Mouse (Mus musculus): Measurements from ENCODE around the gene Dntt. TPM values are rescaled to one million over a fixed set of nuclear protein-coding genes. Genes with fewer than 3 reads are reported as not detected.

Gene Dntt
- polyA plus RNA-seq, 1 experiment from 2014 or later, result not detected

GRCm38 (mm10) chr19:41053530-41053929 lies 24.5 kb downstream of the Dntt start:
- Histone ChIP-seq H3K36me3 (ENCODE audit: control insufficient read depth, insufficient read depth, low read length) (no peaks in the 10 kb centered on the region), H3K9me3 (ENCODE audit: control insufficient read depth, low read length) (no peaks in the 10 kb centered on the region), H3K4me3 (ENCODE audit: low read depth, low read length) (no peak overlapping the region), H3K4me2 (replicated peaks; ENCODE audit: low read depth) (no peak overlapping the region), H3K27me3 (ENCODE audit: control insufficient read depth, insufficient read depth, low read length) (no peaks in the 10 kb centered on the region), H3K9ac (ENCODE audit: low read length) (no peak overlapping the region), H3K27ac (replicated peaks) (no peak overlapping the region), H3K4me1 (replicated peaks; ENCODE audit: control insufficient read depth, insufficient read depth) (no peaks in the 10 kb centered on the region)
- ATAC-seq (ENCODE audit: low FRiP score, low TSS enrichment) (no peak), DNase-seq (ENCODE audit: low spot score) (peak; percentile 43)
- WGBS, result 39% methylated on average over 10 of the region's 10 CpGs
- peak; percentile 65 for TF ChIP-seq CTCF (IDR thresholded peaks at IDR 0.05; ENCODE audit: low read depth)
- no peak for TF ChIP-seq EP300 (optimal IDR thresholded peaks at IDR 0.05)

- 52% methylated on average over 4 of the region's 4 CpGs for WGBS
- no peak for DNase-seq (ENCODE audit: low spot score)
- Histone ChIP-seq H3K36me3 (ENCODE audit: control insufficient read depth, insufficient read depth, low read length) (no peaks in the 10 kb centered on the region), H3K4me3 (ENCODE audit: low read depth, low read length) (no peak overlapping the region), H3K4me1 (replicated peaks; ENCODE audit: control insufficient read depth, insufficient read depth) (no peaks in the 10 kb centered on the region), H3K27me3 (ENCODE audit: control insufficient read depth, insufficient read depth, low read length) (no peaks in the 10 kb centered on the region), H3K9me3 (ENCODE audit: control insufficient read depth, low read length) (no peaks in the 10 kb centered on the region), H3K27ac (replicated peaks) (no peak overlapping the region), H3K4me2 (replicated peaks; ENCODE audit: low read depth) (no peak overlapping the region), H3K9ac (ENCODE audit: low read length) (no peak overlapping the region)
- no peak for ATAC-seq (ENCODE audit: low FRiP score, low TSS enrichment)
- TF ChIP-seq EP300 (optimal IDR thresholded peaks at IDR 0.05) (no peak), CTCF (IDR thresholded peaks at IDR 0.05; ENCODE audit: low read depth) (no peak)
Observed at GRCm38 (mm10) chr19:41054702-41055101, 25.6 kb downstream of the Dntt start.

GRCm38 (mm10) chr19:41071500-41071899 lies 42.4 kb downstream of the Dntt start:
- no peak for TF ChIP-seq EP300 (optimal IDR thresholded peaks at IDR 0.05)
- TF ChIP-seq CTCF (IDR thresholded peaks at IDR 0.05; ENCODE audit: low read depth), result peak; percentile 100
- no peak overlapping the region for H3K27ac ChIP-seq (replicated peaks)
- H3K36me3 ChIP-seq (ENCODE audit: control insufficient read depth, insufficient read depth, low read length), result no peaks in the 10 kb centered on the region
- H3K4me1 ChIP-seq (replicated peaks; ENCODE audit: control insufficient read depth, insufficient read depth), result no peaks in the 10 kb centered on the region
- DNase-seq (ENCODE audit: low spot score) (peak; percentile 93), ATAC-seq (ENCODE audit: low FRiP score, low TSS enrichment) (peak; percentile 64)
- no peaks in the 10 kb centered on the region for H3K27me3 ChIP-seq (ENCODE audit: control insufficient read depth, insufficient read depth, low read length)
- no peak overlapping the region for H3K4me2 ChIP-seq (replicated peaks; ENCODE audit: low read depth)
- H3K4me3 ChIP-seq (ENCODE audit: low read depth, low read length), result no peak overlapping the region
- H3K9ac ChIP-seq (ENCODE audit: low read length), result no peak overlapping the region
- WGBS, result 7% methylated on average over 8 of the region's 8 CpGs
- no peaks in the 10 kb centered on the region for H3K9me3 ChIP-seq (ENCODE audit: control insufficient read depth, low read length)

- no peaks in the 10 kb centered on the region for H3K9me3 ChIP-seq (ENCODE audit: control insufficient read depth, low read length)
- ATAC-seq (ENCODE audit: low FRiP score, low TSS enrichment), result 0 out of 2 replicates have a peak, but pooled peaks have one; percentile 29
- no peak overlapping the region for H3K4me3 ChIP-seq (ENCODE audit: low read depth, low read length)
- H3K27me3 ChIP-seq (ENCODE audit: control insufficient read depth, insufficient read depth, low read length), result no peaks in the 10 kb centered on the region
- H3K4me1 ChIP-seq (replicated peaks; ENCODE audit: control insufficient read depth, insufficient read depth), result no peaks in the 10 kb centered on the region
- H3K9ac ChIP-seq (ENCODE audit: low read length), result no peak overlapping the region
- no peak overlapping the region for H3K4me2 ChIP-seq (replicated peaks; ENCODE audit: low read depth)
- 79% methylated on average over 14 of the region's 14 CpGs for WGBS
- TF ChIP-seq EP300 (optimal IDR thresholded peaks at IDR 0.05), result no peak
- H3K27ac ChIP-seq (replicated peaks), result no peak overlapping the region
- no peak for DNase-seq (ENCODE audit: low spot score)
- H3K36me3 ChIP-seq (ENCODE audit: control insufficient read depth, insufficient read depth, low read length), result no peaks in the 10 kb centered on the region
Observed at GRCm38 (mm10) chr19:41073746-41074455, 44.8 kb downstream of the Dntt start.

- H3K27me3 ChIP-seq (ENCODE audit: control insufficient read depth, insufficient read depth, low read length), result no peaks in the 10 kb centered on the region
- no peak within 1 kb of the TSS for H3K27ac ChIP-seq (replicated peaks)
- H3K4me1 ChIP-seq (replicated peaks; ENCODE audit: control insufficient read depth, insufficient read depth), result no peaks in the 10 kb centered on the region
- TF ChIP-seq EP300 (optimal IDR thresholded peaks at IDR 0.05) (no peak), CTCF (IDR thresholded peaks at IDR 0.05; ENCODE audit: low read depth) (no peak)
- H3K4me3 ChIP-seq (ENCODE audit: low read depth, low read length), result no peak within 1 kb of the TSS
- DNase-seq (ENCODE audit: low spot score) (no peak), ATAC-seq (ENCODE audit: low FRiP score, low TSS enrichment) (no peak)
- no peak within 1 kb of the TSS for H3K9ac ChIP-seq (ENCODE audit: low read length)
- no peaks in the 10 kb centered on the region for H3K9me3 ChIP-seq (ENCODE audit: control insufficient read depth, low read length)
- no peak within 1 kb of the TSS for H3K4me2 ChIP-seq (replicated peaks; ENCODE audit: low read depth)
- H3K36me3 ChIP-seq (ENCODE audit: control insufficient read depth, insufficient read depth, low read length), result no peaks in the 10 kb centered on the region
- WGBS, result 71% methylated on average over 3 of the region's 3 CpGs
Observed at GRCm38 (mm10) chr19:41076906-41077305, 47.8 kb downstream of the Dntt start, which contains the start of gene Opalin. TSS of gene Opalin (minus strand) at chr19:41077113.

GRCm38 (mm10) chr19:41081589-41081988 lies 52.5 kb downstream of the Dntt start:
- Histone ChIP-seq H3K27me3 (ENCODE audit: control insufficient read depth, insufficient read depth, low read length) (no peaks in the 10 kb centered on the region), H3K27ac (replicated peaks) (no peak overlapping the region), H3K9ac (ENCODE audit: low read length) (no peak overlapping the region), H3K36me3 (ENCODE audit: control insufficient read depth, insufficient read depth, low read length) (no peaks in the 10 kb centered on the region), H3K4me2 (replicated peaks; ENCODE audit: low read depth) (no peak overlapping the region), H3K4me3 (ENCODE audit: low read depth, low read length) (no peak overlapping the region), H3K4me1 (replicated peaks; ENCODE audit: control insufficient read depth, insufficient read depth) (no peaks in the 10 kb centered on the region), H3K9me3 (ENCODE audit: control insufficient read depth, low read length) (no peaks in the 10 kb centered on the region)
- TF ChIP-seq CTCF (IDR thresholded peaks at IDR 0.05; ENCODE audit: low read depth) (no peak), EP300 (optimal IDR thresholded peaks at IDR 0.05) (no peak)
- DNase-seq (ENCODE audit: low spot score) (no peak), ATAC-seq (ENCODE audit: low FRiP score, low TSS enrichment) (no peak)
- WGBS, result 68% methylated on average over 3 of the region's 3 CpGs
